Mouse (Mus musculus) activated CD4-positive, CD25-positive, alpha-beta regulatory T cell (primary cell): ENCODE results near the gene Aqp12. TPM values are rescaled to one million over a fixed set of nuclear protein-coding genes. Genes with fewer than 3 reads are reported as not detected.

Source experiments
- polyA plus RNA-seq, 2 experiments: library from polyadenylated mRNA; unstranded; fragments of 100-300 nt; shearing (Covaris generic); gene quantifications; one replicate each; pipeline ENCODE4 v1.2.1; 2017

Aqp12 gene
- polyA plus RNA-seq: under 1 TPM in 1 of 2 experiments, not detected in 1; 0.16 TPM

DNA sequence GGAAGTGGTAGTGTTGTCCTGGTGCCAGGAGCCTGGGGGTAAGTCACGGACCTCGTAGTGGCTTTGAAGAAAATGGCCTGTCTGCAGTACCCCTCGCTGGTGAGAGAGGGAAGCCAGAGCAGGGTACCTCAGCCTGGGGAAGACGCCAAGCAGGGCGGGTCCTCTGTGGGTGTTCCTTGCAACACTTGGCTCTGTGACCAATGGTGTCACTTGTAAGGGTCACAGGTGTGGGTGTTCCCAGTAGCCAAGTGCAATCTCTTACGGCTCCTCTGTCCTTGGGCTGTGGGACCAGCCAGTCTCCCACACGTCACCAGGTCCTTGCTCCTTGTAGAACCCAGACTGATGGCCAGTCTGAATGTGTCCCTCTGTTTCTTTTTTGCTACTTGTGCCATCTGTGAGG is at the start of gene Aqp12:
Aqp12 (plus strand) TSS at position 274 of the 400 bp plus-strand sequence.

Other genes with a start within 250 kb of the Aqp12 start
- 1 to 10 TPM; 3.1 to 5.5 TPM for gene Gpc1, start 174.7 kb upstream of the Aqp12 start, polyA plus RNA-seq
- 1 to 10 TPM in 1 of 2 experiments, not detected in 1; 1.0 TPM for gene Ankmy1, start 103.4 kb upstream of the Aqp12 start, polyA plus RNA-seq
- gene Dusp28, start 99.4 kb upstream of the Aqp12 start, polyA plus RNA-seq: 10 to 100 TPM in 1 of 2 experiments, 1 to 10 TPM in 1; 8.9 to 15.5 TPM
- gene Rnpepl1, start 95.6 kb upstream of the Aqp12 start, polyA plus RNA-seq: 100 to 1,000 TPM in 1 of 2 experiments, 10 to 100 TPM in 1; 81.1 to 120 TPM
- 10 to 100 TPM in 1 of 2 experiments, 1 to 10 TPM in 1; 9.1 to 13.2 TPM for gene Capn10, start 72.0 kb upstream of the Aqp12 start, polyA plus RNA-seq
- gene Gpr35, start 55.5 kb upstream of the Aqp12 start, polyA plus RNA-seq: under 1 TPM; 0.05 to 0.37 TPM
- under 1 TPM in 1 of 2 experiments, not detected in 1; 0.61 TPM for gene Kif1a, start 95.6 kb downstream of the Aqp12 start, polyA plus RNA-seq
- not detected for gene Agxt, start 128.9 kb downstream of the Aqp12 start, polyA plus RNA-seq
- gene 2310007B03Rik, start 154.6 kb downstream of the Aqp12 start, polyA plus RNA-seq: not detected
- gene Crocc2, start 162.4 kb downstream of the Aqp12 start, polyA plus RNA-seq: not detected
- gene Sned1, start 229.5 kb downstream of the Aqp12 start, polyA plus RNA-seq: under 1 TPM in 1 of 2 experiments, not detected in 1; 0.27 TPM